Comparison of ENCODE assay signal across 23 mouse cellular contexts in the genomic region with DNA sequence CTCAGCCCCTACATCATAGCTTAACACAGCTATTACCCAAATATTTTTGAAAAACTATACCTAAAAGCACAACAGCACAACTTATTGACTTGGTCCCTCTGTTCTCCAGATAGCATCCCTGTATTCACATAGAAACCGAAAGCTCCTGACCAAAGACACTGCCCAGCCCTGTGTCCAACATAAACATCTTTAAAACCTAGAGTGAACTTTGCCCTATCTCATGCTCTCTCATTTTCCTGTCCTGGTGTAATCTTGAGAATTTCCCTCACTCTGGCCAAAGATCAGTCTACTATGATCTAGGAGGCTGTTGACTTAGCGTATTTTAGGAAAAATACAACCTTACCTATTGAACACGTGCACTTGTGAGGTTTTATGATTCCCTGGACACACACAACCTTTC.
"Had no signal": no experiment of that assay in that cellular context is flagged by ENCODE, and none has a peak within 500 bp of the region (broad histone marks: within the 10 kb centered on the region; RNA-seq: fewer than 3 reads in every experiment).

No protein-coding gene starts in this region.

- H3K4me1 ChIP-seq: heart, embryonic 10.5 days; heart, embryonic 12.5 days; hindbrain, embryonic 10.5 days; hindbrain, embryonic 12.5 days; limb, embryonic 13.5 days; limb, embryonic 15.5 days had no signal

- H3K9me3 ChIP-seq: heart, embryonic 10.5 days; heart, embryonic 12.5 days; hindbrain, embryonic 10.5 days; hindbrain, embryonic 12.5 days; limb, embryonic 13.5 days; limb, embryonic 15.5 days; liver, embryonic 12.5 days had no signal

- H3K4me2 ChIP-seq: heart, embryonic 12.5 days; hindbrain, embryonic 12.5 days; hindbrain, embryonic 14.5 days; limb, embryonic 13.5 days; limb, embryonic 15.5 days; liver, embryonic 12.5 days had no signal

- ATAC-seq: forebrain, postnatal 0 days; hindbrain, embryonic 16.5 days; inflammation-experienced regulatory T-cells, adult 6 months; liver, embryonic 12.5 days had no signal

- H3K36me3 ChIP-seq: heart, embryonic 10.5 days; heart, embryonic 12.5 days; hindbrain, embryonic 10.5 days; hindbrain, embryonic 12.5 days; liver, embryonic 12.5 days had no signal

- H3K27ac ChIP-seq: gastrocnemius, adult 2 months; heart, embryonic 10.5 days; hindbrain, embryonic 10.5 days; hindbrain, embryonic 12.5 days; hindbrain, embryonic 14.5 days; limb, embryonic 13.5 days; limb, embryonic 15.5 days; liver, embryonic 12.5 days; liver, embryonic 14.5 days had no signal

- H3K27me3 ChIP-seq: hindbrain, embryonic 12.5 days; limb, embryonic 13.5 days; limb, embryonic 15.5 days; liver, embryonic 12.5 days had no signal

- H3K9ac ChIP-seq: forebrain, postnatal 0 days; heart, embryonic 12.5 days; hindbrain, embryonic 12.5 days; hindbrain, embryonic 14.5 days; limb, embryonic 13.5 days; limb, embryonic 15.5 days; liver, embryonic 12.5 days; liver, embryonic 14.5 days had no signal

- DNase-seq: forebrain, postnatal 0 days; gastrocnemius, adult 2 months; gastrocnemius, postnatal 10 days; gastrocnemius, postnatal 25 days; heart, postnatal 10 days; heart, postnatal 4 days; kidney, adult 11 months; kidney, postnatal 14 days; kidney, postnatal 36 days; layer of hippocampus, adult 9-11 months; layer of hippocampus, postnatal 36 days; left cerebral cortex, postnatal 4 days had no signal

- H3K4me3 ChIP-seq: gastrocnemius, adult 2 months; heart, embryonic 10.5 days; heart, embryonic 12.5 days; hindbrain, embryonic 10.5 days; hindbrain, embryonic 12.5 days; limb, embryonic 13.5 days; limb, embryonic 15.5 days; liver, embryonic 12.5 days had no signal
